Comparison of ENCODE assay signal across 8 mouse cellular contexts in the genomic region with DNA sequence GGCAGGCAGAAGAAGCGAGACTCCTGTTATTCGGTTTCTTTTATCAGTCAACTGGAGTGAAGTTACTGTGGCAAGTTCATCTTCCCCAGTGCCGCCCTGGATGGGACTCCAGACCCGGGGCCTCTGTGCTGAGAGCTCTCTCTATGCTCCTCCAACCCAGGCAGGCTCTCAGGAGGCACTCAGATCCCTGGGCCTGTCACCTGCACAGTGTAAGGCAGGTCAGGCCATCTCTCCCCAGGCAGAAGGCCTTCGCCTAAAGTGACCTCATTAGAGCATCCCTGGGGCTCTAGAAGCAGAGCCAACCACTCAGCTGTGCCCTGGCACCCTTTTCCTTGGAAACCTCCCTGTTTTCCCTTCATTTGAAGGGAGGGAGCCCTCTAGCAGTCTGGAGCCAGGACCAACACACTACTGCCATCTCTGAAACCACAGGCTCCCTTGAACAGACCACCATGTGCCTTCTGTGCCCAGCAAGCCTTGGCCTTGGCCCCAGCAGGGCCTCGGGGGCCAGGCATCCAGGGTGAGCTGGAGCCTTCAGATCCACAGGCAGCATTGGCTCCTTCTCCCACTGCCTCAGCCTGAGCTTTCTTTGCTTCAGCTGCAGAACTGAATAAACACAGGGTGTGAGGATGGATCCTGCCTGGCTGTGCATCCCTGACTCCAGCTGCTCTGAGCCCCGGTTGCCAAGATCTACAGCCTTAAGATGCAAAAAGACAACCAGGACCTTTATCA.
DNase-seq lines count a peak whose midpoint lies in the region; ATAC-seq and TF ChIP-seq lines count a peak whose summit lies in the region.
"Not testable (repeated sequence)": the region's sequence is repeated elsewhere in the genome, so short reads cannot be mapped to it uniquely, and the experiment has no call there.

No protein-coding gene starts in this region.

- not testable (repeated sequence) for H3K9ac ChIP-seq in embryonic facial prominence, embryonic 15.5 days; hindbrain, postnatal 0 days (replicated peaks; ENCODE audit: low read length); midbrain, postnatal 0 days (replicated peaks; ENCODE audit: low read length, poor library complexity, severe bottlenecking); stomach, embryonic 16.5 days (ENCODE audit: low read length)

- not testable (repeated sequence) for TF ChIP-seq POLR2A in brain, embryonic 14.5 days (IDR thresholded peaks at IDR 0.05; ENCODE audit: borderline replicate concordance, extremely low read depth, insufficient read depth, insufficient read length, poor library complexity, severe bottlenecking)

- not testable (repeated sequence) for H3K27me3 ChIP-seq in embryonic facial prominence, embryonic 15.5 days; hindbrain, postnatal 0 days (ENCODE audit: insufficient read depth, low read length); limb, embryonic 10.5 days (ENCODE audit: low read depth, poor library complexity, severe bottlenecking); midbrain, postnatal 0 days (ENCODE audit: insufficient read depth, low read length); stomach, embryonic 16.5 days (ENCODE audit: control insufficient read depth, insufficient read depth, low read length)

- H3K9me3 ChIP-seq in embryonic facial prominence, embryonic 15.5 days (replicated peaks); hindbrain, postnatal 0 days (ENCODE audit: low read length); limb, embryonic 10.5 days (replicated peaks); midbrain, postnatal 0 days (ENCODE audit: low read length); stomach, embryonic 16.5 days (replicated peaks; ENCODE audit: control insufficient read depth, low read length): not testable (repeated sequence)

- H3K36me3 ChIP-seq in embryonic facial prominence, embryonic 15.5 days; hindbrain, postnatal 0 days (ENCODE audit: insufficient read depth, low read length); limb, embryonic 10.5 days; midbrain, postnatal 0 days (ENCODE audit: insufficient read depth, low read length); stomach, embryonic 16.5 days (ENCODE audit: control insufficient read depth, insufficient read depth, low read length): not testable (repeated sequence)

- peaks cover 41% of the 10 kb centered on the region for H3K4me1 ChIP-seq in embryonic facial prominence, embryonic 15.5 days
- not testable (repeated sequence) for H3K4me1 ChIP-seq in hindbrain, postnatal 0 days (ENCODE audit: insufficient read depth, low read length); midbrain, postnatal 0 days (ENCODE audit: insufficient read depth, low read length); stomach, embryonic 16.5 days (ENCODE audit: control insufficient read depth, insufficient read depth, low read length)
- H3K4me1 ChIP-seq in limb, embryonic 10.5 days, result peaks cover 70% of the 10 kb centered on the region

- WGBS in embryonic facial prominence, embryonic 15.5 days, result 56% methylated on average over 3 of the region's 7 CpGs
- WGBS in hindbrain, postnatal 0 days, result 36% methylated on average over 2 of the region's 7 CpGs
- 64% methylated on average over 2 of the region's 7 CpGs for WGBS in limb, embryonic 10.5 days
- 71% methylated on average over 2 of the region's 7 CpGs for WGBS in midbrain, postnatal 0 days
- WGBS in stomach, embryonic 16.5 days, result 53% methylated on average over 2 of the region's 7 CpGs

- 0 out of 2 replicates have a peak, but pooled peaks have one; percentile 49 for ATAC-seq in embryonic facial prominence, embryonic 15.5 days (ENCODE audit: insufficient number of reproducible peaks, low FRiP score, low TSS enrichment, low read depth)
- peak; percentile 49; the same call in 1 of the 2 replicates for ATAC-seq in hindbrain, postnatal 0 days
- ATAC-seq in midbrain, postnatal 0 days (ENCODE audit: low FRiP score), result not testable (repeated sequence)
- peak; percentile 51; the same call in 1 of the 2 replicates for ATAC-seq in stomach, embryonic 16.5 days (ENCODE audit: insufficient read depth, low FRiP score)

- not testable (repeated sequence) for H3K27ac ChIP-seq in embryonic facial prominence, embryonic 15.5 days (replicated peaks); hindbrain, postnatal 0 days; midbrain, postnatal 0 days (ENCODE audit: low read depth, low read length)
- peak overlapping the region; percentile 79 for H3K27ac ChIP-seq in limb, embryonic 10.5 days
- H3K27ac ChIP-seq in stomach, embryonic 16.5 days (ENCODE audit: low read length), result peak overlapping the region; percentile 81

- TF ChIP-seq CTCF in brain, embryonic 14.5 days (IDR thresholded peaks at IDR 0.05; ENCODE audit: borderline replicate concordance, extremely low read depth, insufficient read depth, insufficient read length); hindbrain, postnatal 0 days (IDR thresholded peaks at IDR 0.05; ENCODE audit: low read depth); midbrain, postnatal 0 days (IDR thresholded peaks at IDR 0.05): not testable (repeated sequence)

- not testable (repeated sequence) for H3K4me3 ChIP-seq in embryonic facial prominence, embryonic 15.5 days (replicated peaks); hindbrain, postnatal 0 days (ENCODE audit: low read length); limb, embryonic 10.5 days; midbrain, postnatal 0 days (ENCODE audit: low read depth, low read length); stomach, embryonic 16.5 days (replicated peaks; ENCODE audit: low read length)

- not testable (repeated sequence) for H3K4me2 ChIP-seq in embryonic facial prominence, embryonic 15.5 days (replicated peaks); hindbrain, postnatal 0 days (ENCODE audit: low read depth, low read length); midbrain, postnatal 0 days (ENCODE audit: low read depth, low read length, poor library complexity, severe bottlenecking); stomach, embryonic 16.5 days (ENCODE audit: low read depth, low read length)

- peak; percentile 29 for DNase-seq in brain, embryonic 14.5 days (ENCODE audit: low read depth)
- DNase-seq in cerebellum, postnatal 14 days, result peak; percentile 18 to 45
- peak; percentile 93 for DNase-seq in heart, adult 11 months
- DNase-seq in hindbrain, postnatal 0 days (ENCODE audit: low spot score), result peak; percentile 55
- DNase-seq in limb, embryonic 10.5 days (ENCODE audit: low spot score), result not testable (repeated sequence)
- DNase-seq in midbrain, postnatal 0 days (ENCODE audit: low spot score), result peak; percentile 53
